Mouse (Mus musculus): ENCODE results near the gene Hnrnpl. TPM values are rescaled to one million over a fixed set of nuclear protein-coding genes. Genes with fewer than 3 reads are reported as not detected.

The Hnrnpl gene
- polyA plus RNA-seq, 1 experiment from 2014 or later, result 254 TPM

GRCm38 (mm10) chr7:28767462-28767965 lies 40.8 kb upstream of the Hnrnpl start, which contains the start of gene Nfkbib:
Gene Nfkbib (minus strand): TSS chr7:28767512.
- no peak for TF ChIP-seq CTCF (IDR thresholded peaks at IDR 0.05; ENCODE audit: low read depth)
- 0 out of 2 replicates have a peak, but pooled peaks cover 2% of the 10 kb centered on the region for H3K36me3 ChIP-seq (ENCODE audit: insufficient read depth)
- ATAC-seq (ENCODE audit: insufficient read depth) (no peak), DNase-seq (no peak)
- H3K4me1 ChIP-seq (ENCODE audit: insufficient read depth), result peaks cover 11% of the 10 kb centered on the region; the same call in 1 of the 2 replicates
- H3K27ac ChIP-seq (ENCODE audit: low read depth), result no peak within 1 kb of the TSS
- peak within 1 kb of the TSS; percentile 64 for H3K4me3 ChIP-seq (ENCODE audit: low read depth, low read length)
- no peaks in the 10 kb centered on the region for H3K9me3 ChIP-seq (ENCODE audit: low read depth, low read length)
- peak within 1 kb of the TSS; percentile 67 for H3K9ac ChIP-seq
- WGBS, result 57% methylated on average over 7 of the region's 7 CpGs
- H3K27me3 ChIP-seq (ENCODE audit: insufficient read depth, low read length), result no peaks in the 10 kb centered on the region
- H3K4me2 ChIP-seq, result peak within 1 kb of the TSS; percentile 72

- Histone ChIP-seq H3K9ac (no peak overlapping the region), H3K27ac (ENCODE audit: low read depth) (no peak overlapping the region), H3K4me2 (no peak overlapping the region), H3K9me3 (ENCODE audit: low read depth, low read length) (no peaks in the 10 kb centered on the region), H3K36me3 (ENCODE audit: insufficient read depth) (0 out of 2 replicates have a peak, but pooled peaks cover 8% of the 10 kb centered on the region), H3K27me3 (ENCODE audit: insufficient read depth, low read length) (no peaks in the 10 kb centered on the region), H3K4me3 (ENCODE audit: low read depth, low read length) (no peak overlapping the region), H3K4me1 (ENCODE audit: insufficient read depth) (peaks cover 11% of the 10 kb centered on the region; the same call in 1 of the 2 replicates)
- DNase-seq (no peak), ATAC-seq (ENCODE audit: insufficient read depth) (no peak)
- TF ChIP-seq CTCF (IDR thresholded peaks at IDR 0.05; ENCODE audit: low read depth), result no peak
- WGBS, result 90% methylated on average over 9 of the region's 9 CpGs
Observed at GRCm38 (mm10) chr7:28769414-28769958, 38.9 kb upstream of the Hnrnpl start.

GRCm38 (mm10) chr7:28770309-28770708 lies 38.0 kb upstream of the Hnrnpl start:
- Histone ChIP-seq H3K27me3 (ENCODE audit: insufficient read depth, low read length) (no peaks in the 10 kb centered on the region), H3K4me1 (ENCODE audit: insufficient read depth) (peaks cover 11% of the 10 kb centered on the region; the same call in 1 of the 2 replicates), H3K9ac (no peak overlapping the region), H3K4me3 (ENCODE audit: low read depth, low read length) (no peak overlapping the region), H3K9me3 (ENCODE audit: low read depth, low read length) (no peaks in the 10 kb centered on the region), H3K4me2 (no peak overlapping the region), H3K36me3 (ENCODE audit: insufficient read depth) (0 out of 2 replicates have a peak, but pooled peaks cover 8% of the 10 kb centered on the region), H3K27ac (ENCODE audit: low read depth) (no peak overlapping the region)
- 76% methylated on average over 3 of the region's 3 CpGs for WGBS
- ATAC-seq (ENCODE audit: insufficient read depth) (no peak), DNase-seq (no peak)
- no peak for TF ChIP-seq CTCF (IDR thresholded peaks at IDR 0.05; ENCODE audit: low read depth)

GRCm38 (mm10) chr7:28771867-28772266 lies 36.5 kb upstream of the Hnrnpl start:
- Histone ChIP-seq H3K4me2 (no peak overlapping the region), H3K9me3 (ENCODE audit: low read depth, low read length) (no peaks in the 10 kb centered on the region), H3K27me3 (ENCODE audit: insufficient read depth, low read length) (no peaks in the 10 kb centered on the region), H3K27ac (ENCODE audit: low read depth) (no peak overlapping the region), H3K36me3 (ENCODE audit: insufficient read depth) (peaks cover 8% of the 10 kb centered on the region; the same call in 1 of the 2 replicates), H3K4me1 (ENCODE audit: insufficient read depth) (peaks cover 6% of the 10 kb centered on the region; the same call in 1 of the 2 replicates), H3K4me3 (ENCODE audit: low read depth, low read length) (no peak overlapping the region), H3K9ac (no peak overlapping the region)
- WGBS, result 82% methylated on average over 11 of the region's 11 CpGs
- ATAC-seq (ENCODE audit: insufficient read depth) (no peak), DNase-seq (no peak)
- TF ChIP-seq CTCF (IDR thresholded peaks at IDR 0.05; ENCODE audit: low read depth), result no peak

- no peak overlapping the region for H3K4me2 ChIP-seq
- ATAC-seq (ENCODE audit: insufficient read depth) (no peak), DNase-seq (no peak)
- H3K27ac ChIP-seq (ENCODE audit: low read depth), result no peak overlapping the region
- H3K9me3 ChIP-seq (ENCODE audit: low read depth, low read length), result no peaks in the 10 kb centered on the region
- WGBS, result 57% methylated on average over 3 of the region's 3 CpGs
- no peak overlapping the region for H3K4me3 ChIP-seq (ENCODE audit: low read depth, low read length)
- peaks cover 8% of the 10 kb centered on the region; the same call in 1 of the 2 replicates for H3K36me3 ChIP-seq (ENCODE audit: insufficient read depth)
- TF ChIP-seq CTCF (IDR thresholded peaks at IDR 0.05; ENCODE audit: low read depth), result no peak
- H3K4me1 ChIP-seq (ENCODE audit: insufficient read depth), result no peaks in the 10 kb centered on the region
- H3K9ac ChIP-seq, result no peak overlapping the region
- H3K27me3 ChIP-seq (ENCODE audit: insufficient read depth, low read length), result no peaks in the 10 kb centered on the region
Observed at GRCm38 (mm10) chr7:28773163-28773562, 35.2 kb upstream of the Hnrnpl start.

GRCm38 (mm10) chr7:28774164-28774563 lies 34.2 kb upstream of the Hnrnpl start:
- H3K27ac ChIP-seq (ENCODE audit: low read depth), result no peak overlapping the region
- H3K4me1 ChIP-seq (ENCODE audit: insufficient read depth), result no peaks in the 10 kb centered on the region
- no peak overlapping the region for H3K4me3 ChIP-seq (ENCODE audit: low read depth, low read length)
- no peaks in the 10 kb centered on the region for H3K9me3 ChIP-seq (ENCODE audit: low read depth, low read length)
- no peaks in the 10 kb centered on the region for H3K27me3 ChIP-seq (ENCODE audit: insufficient read depth, low read length)
- H3K36me3 ChIP-seq (ENCODE audit: insufficient read depth), result peaks cover 11% of the 10 kb centered on the region; the same call in 1 of the 2 replicates
- TF ChIP-seq CTCF (IDR thresholded peaks at IDR 0.05; ENCODE audit: low read depth), result no peak
- DNase-seq (no peak), ATAC-seq (ENCODE audit: insufficient read depth) (no peak)
- H3K9ac ChIP-seq, result no peak overlapping the region
- no peak overlapping the region for H3K4me2 ChIP-seq
- WGBS, result 78% methylated on average over 12 of the region's 12 CpGs

- ATAC-seq (ENCODE audit: insufficient read depth) (no peak), DNase-seq (no peak)
- Histone ChIP-seq H3K27ac (ENCODE audit: low read depth) (no peak overlapping the region), H3K9me3 (ENCODE audit: low read depth, low read length) (no peaks in the 10 kb centered on the region), H3K9ac (no peak overlapping the region), H3K27me3 (ENCODE audit: insufficient read depth, low read length) (no peaks in the 10 kb centered on the region), H3K4me2 (no peak overlapping the region), H3K36me3 (ENCODE audit: insufficient read depth) (peaks cover 11% of the 10 kb centered on the region; the same call in 1 of the 2 replicates), H3K4me3 (ENCODE audit: low read depth, low read length) (no peak overlapping the region), H3K4me1 (ENCODE audit: insufficient read depth) (no peaks in the 10 kb centered on the region)
- WGBS, result 84% methylated on average over 7 of the region's 7 CpGs
- TF ChIP-seq CTCF (IDR thresholded peaks at IDR 0.05; ENCODE audit: low read depth), result no peak
Observed at GRCm38 (mm10) chr7:28775129-28775528, 33.2 kb upstream of the Hnrnpl start.
